Mouse (Mus musculus) adrenal gland (tissue): ENCODE measurements around the gene Wnt1.
"Not testable (repeated sequence)": the region's sequence is repeated elsewhere in the genome, so short reads cannot be mapped to it uniquely, and the experiment has no call there.

Source experiments
- intact Hi-C: fragments of 180-260 bp; cut with DNase I; formaldehyde crosslinking; loops from one replicate; pipeline ENCODE4 v1.15.1; 2025

Wnt1 gene

DNA sequence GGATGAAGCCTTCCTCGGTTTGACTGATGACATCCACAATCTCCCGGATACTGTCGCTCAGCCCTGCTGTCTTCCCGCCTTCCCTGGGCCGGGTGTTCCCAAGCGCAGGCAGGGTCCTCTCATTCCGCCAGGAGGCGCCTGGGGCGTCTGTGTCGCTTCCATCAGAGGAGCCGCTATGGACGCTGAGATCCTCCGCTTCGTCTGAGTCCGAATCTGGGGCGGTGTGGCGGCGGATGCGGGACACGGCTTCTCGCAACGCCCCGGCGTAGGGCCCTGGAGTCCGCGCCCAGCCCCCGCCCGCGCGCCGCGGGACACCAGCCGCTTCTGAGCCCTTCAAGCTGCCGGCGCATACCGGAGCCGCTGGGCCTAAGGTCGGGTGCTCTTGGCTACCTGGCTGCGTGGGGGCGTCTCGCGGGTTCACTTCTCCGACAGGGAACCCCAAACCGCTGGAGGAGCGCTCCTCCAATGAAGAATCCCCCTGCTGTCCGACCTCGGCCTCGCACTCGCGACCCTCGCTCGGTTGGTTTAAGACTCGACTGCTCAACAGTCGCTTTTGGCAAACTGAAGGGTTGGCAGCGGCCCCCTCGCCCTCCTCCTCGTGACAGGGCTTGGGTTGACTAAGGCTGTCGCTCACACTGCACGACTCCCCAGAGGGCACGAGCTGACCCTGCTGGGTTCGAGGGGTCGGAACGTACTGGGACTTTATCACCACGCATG lies 15.8 kb downstream of the Wnt1 start:
- intact Hi-C loops = loop anchor here (5.0 kb wide), 1 partner anchor 143 kb away; the partner anchor contains the start of gene Ddx23

DNA sequence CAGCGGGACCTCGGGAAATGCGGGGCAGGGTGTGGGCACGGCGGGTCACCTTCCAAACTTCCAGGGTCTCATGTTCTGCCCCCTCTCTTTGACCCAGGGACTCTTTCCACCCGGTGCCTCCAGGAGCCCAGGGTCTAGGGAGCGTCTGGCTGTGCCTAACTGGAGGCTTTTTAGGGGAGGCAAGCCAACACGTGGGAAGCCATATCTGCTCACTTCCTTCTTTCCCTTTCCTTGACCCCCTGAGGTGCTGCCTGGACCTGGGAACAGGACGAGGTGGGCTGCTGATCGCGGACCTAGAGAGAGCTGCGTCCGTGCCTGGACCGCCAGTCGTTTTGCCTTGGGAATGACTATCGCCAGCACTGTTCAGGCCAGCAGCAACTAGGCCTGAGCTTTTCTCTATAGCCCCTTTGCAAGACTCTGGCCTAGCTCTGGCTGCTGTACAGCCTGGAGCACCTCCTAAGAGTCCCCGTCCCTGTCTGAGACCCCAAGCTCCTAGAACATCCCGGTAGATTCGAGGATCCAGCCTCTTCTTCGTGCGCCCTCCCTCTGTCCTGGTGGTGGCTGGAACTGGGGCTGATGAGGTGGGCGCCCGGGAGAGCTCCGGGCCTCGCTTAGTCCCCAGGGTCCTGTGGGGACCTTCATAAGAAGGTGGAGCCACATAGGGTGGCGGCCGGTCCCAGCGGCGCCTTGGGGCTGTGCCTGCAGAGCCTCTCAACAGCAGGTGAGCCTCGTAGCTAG lies 16.6 kb downstream of the Wnt1 start:
- intact Hi-C loops = loop anchor here (5.0 kb wide), 1 partner anchor 144 kb away; the partner anchor contains the start of gene Ddx23

DNA sequence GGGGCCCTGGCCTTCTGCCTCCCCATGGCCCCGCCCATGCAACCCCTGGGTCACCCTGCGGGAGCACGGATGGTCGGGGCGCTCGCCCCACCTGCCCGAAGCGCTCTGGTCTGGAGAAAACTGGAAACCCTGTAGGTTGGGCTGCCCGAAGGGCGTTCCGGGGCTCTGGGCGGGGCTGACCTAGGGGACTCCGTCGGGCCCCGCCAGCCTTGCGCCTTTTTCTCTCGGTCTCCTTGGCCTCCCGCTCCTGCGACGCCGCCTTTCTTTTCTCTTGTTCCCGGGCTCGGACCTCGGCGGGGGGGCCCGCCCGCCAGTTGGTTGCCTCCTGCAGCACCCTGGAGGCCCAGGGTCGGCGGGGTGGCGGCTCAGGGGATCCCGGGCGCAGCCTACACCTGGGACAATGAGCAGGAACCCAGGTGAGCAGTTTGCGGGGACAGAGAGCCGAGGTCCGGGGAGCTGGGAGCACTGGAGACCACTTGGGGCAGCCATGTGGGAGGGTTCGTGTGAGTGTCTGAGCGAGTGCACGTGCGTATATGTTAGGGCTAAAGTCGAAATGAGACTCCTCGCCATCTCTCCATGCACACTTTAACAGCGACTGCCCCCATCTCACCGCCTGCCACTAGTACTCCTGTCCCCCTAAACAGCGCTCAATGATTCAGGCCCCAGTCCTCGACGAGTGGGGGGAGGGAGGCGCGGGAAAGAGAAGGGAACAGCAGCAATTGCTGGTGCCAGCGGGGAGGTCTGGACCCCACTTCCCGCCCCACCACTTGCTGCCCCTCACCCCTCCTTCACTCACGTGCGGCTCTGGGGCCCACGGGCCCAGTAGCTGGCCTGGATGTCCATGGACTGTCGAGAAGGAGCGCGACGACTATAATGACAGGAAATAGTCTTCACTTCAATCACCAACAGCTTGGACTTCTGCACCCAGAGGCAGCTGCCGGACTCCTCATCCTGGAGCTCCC lies 17.4 kb downstream of the Wnt1 start:
- intact Hi-C loops = loop anchor here (5.0 kb wide), 1 partner anchor 145 kb away; the partner anchor contains the start of gene Ddx23

DNA sequence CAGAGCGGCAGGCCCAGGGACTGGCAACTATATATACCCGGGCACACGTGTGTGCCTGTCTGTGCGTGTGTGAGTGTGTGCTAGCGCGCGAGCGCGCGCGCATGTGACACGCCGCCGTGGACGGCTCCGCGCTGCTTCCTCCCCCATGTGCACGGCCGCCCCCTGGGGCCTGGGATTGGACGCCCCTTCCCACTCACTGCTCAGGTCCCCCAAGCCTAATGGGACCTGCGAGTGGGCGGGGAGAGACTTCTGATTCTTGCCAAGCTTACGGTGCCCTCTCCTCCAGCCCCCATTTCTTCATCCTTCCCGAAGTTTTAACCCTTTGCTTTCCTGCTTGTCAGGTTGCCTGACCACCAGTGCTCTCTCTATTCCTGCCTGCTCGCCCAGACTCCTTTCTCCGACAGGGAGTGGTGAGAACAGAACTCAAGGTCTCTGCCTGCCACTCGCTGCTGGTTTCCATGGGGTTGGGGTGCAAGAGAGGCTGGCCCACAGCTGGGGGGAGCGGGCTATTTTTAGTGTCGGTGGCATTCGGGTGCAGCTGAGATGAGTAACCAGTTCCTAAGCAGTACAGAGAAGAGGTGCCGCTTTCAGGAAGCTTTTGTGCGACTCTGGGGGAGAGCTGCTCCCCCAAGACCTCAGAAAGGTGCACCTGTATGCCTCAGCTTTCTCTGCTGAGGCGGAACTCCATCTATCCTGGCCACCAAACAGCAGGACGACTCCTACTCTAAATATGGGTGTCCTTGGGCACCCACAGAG lies 18.4 kb downstream of the Wnt1 start:
- intact Hi-C loops = loop anchor here (5.0 kb wide), 1 partner anchor 146 kb away; the partner anchor contains the start of gene Ddx23

DNA sequence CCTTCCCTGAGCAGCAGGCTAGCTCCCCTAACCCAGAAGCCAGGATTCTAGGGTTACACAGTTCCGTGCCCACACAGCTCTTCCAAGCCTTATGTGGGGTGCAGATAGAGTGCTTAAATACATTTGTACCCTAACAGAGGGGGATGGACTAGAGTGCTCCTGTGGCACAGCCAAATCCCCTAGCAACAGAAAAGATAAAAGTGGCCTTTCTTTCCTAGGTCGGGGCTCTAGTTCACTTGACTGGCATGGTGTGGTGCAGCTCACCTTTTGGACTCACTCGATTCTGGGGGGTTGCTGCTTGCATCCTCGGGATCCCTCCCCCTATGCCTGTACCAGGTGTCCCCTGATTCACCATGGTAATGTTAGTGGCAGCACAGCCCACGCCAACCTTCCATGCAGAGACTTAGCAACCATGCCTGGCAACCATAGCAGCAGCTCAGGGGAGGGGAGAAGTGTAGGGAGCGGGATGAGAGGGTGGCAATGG lies 19.0 kb downstream of the Wnt1 start:
- intact Hi-C loops = loop anchor here (5.0 kb wide), 1 partner anchor 146 kb away; the partner anchor contains the start of gene Ddx23

DNA sequence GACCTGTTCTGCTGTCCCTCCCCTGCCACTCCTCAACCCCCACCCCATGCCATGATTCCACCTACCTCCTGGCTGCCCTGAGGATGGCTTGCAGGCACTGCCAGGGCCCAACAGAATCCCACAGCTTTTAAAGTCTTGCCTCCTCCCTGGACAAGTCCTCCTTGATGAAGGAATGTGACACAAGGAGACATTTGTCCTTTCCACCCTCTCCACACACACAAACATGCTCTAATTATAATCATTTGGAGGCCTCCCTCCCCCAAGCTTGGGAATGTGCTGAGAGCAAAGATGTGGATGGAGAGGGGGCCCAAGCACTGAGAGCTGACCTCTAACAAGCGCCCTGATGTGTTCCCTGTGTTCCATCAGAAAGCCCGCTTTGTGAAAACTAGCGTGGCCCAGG lies 19.7 kb downstream of the Wnt1 start, which contains the start of gene Ddn:
Ddn (minus strand) TSS at position 101 of the 400 bp plus-strand sequence.
- intact Hi-C loops = loop anchor here (5.0 kb wide), 1 partner anchor 147 kb away; the partner anchor contains the start of gene Ddx23

DNA sequence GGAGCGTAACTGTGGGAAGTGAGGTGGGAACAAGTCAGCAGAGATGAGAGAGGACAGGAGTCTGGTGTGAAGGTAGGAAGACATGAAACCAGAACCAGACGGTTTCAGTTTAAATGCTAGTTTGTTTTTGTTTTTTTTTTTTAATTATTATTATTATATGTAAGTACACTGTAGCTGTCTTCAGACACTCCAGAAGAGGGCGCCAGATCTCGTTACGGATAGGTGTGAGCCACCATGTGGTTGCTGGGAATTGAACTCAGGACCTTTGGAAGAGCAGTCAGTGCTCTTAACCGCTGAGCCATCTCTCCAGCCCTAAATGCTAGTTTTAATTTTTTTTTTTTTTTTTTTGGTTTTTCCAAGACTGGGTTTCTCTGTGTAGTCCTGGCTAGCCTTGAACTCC lies 20.6 kb downstream of the Wnt1 start:
- intact Hi-C loops = not testable (repeated sequence)

DNA sequence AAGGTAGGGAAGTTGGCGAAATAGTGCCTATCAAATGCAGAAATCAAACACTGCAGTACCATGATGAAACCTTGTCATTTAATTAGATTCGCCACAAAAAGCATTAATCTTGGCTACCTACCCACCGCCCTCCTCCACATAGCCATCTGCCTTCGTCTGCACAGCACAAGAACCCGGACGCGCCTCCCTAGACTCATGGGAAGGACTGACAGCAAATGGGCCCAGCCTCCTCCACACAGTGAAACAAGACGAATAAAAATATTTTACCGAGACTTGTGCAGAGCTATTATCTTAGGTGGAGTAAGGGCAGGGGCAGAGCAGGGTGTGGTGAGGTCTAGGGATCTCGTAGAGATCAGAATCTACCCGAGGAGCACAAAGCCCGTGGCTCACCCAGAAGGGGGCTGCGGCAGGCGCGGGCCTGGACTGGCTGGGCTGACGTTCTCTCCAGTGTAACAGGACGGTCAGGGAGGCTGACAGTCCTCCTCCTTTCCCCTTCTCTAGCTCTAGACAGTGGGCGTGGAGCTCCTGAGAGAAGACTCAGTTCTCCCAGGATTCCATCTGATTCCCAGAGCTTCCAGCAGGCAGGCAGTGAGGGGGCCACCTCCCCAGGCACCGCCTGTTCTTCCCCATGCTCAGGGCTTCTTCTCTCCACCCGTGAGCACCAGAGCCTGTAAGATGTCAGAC lies 23.2 kb downstream of the Wnt1 start:
- intact Hi-C loops = no loop called here

DNA sequence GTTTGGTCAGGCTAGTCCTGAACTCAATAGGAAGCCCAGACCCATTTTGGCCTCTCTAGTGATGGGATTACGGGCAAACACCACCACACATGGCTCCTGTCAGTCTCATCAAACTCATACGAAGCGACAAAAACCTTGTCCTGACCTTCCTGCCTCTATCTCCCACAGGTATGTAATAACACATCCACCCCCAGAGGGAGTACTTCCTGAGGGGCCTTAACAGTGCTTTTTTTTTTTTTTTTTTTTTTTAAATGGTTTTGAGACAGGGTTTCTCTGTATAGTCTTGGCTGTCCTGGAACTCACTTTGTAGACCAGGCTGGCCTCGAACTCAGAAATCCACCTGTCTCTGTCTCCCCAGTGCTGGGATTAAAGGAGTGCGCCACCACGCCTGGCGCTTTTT lies 28.5 kb downstream of the Wnt1 start:
- intact Hi-C loops = no loop called here

DNA sequence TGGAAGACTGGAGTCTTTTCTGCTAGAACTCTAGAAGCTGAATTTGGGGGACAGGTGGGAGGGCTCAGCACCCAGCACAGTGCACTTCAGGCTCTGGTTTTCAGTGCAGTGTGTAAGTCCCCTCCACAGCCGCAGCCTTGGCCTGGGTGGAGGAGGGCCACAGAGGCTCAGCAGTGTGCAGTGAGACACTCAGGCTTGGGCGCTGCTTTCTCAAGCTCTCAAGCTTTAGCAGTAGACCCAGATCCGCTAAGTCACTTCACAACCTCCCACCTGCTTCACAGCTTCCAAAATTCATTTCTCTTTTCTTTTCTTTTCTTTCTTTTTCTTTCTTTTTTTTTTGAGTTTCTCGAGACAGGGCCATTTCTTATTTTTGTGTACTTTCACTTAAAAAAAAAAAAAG lies 31.3 kb downstream of the Wnt1 start:
- intact Hi-C loops = no loop called here

DNA sequence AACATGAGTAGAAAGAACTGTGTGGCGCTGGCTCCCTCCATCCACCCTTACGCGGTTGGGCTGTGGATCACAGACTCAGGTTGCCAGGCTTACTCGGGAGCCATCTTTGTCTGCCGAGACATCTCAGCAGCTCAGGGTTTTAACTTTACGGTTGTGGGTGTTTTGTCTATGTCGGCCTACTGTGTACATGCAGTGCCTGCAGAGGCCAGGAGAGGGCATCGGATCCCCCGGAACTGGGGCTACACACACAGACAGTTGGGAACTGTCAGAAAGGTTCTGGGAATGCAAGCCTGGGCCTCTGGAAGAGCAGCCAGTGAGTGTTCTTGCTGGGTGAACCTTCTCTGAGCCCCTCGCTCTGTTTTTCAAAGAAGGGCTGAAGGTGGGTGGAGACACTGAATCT lies 31.7 kb downstream of the Wnt1 start:
- intact Hi-C loops = no loop called here

DNA sequence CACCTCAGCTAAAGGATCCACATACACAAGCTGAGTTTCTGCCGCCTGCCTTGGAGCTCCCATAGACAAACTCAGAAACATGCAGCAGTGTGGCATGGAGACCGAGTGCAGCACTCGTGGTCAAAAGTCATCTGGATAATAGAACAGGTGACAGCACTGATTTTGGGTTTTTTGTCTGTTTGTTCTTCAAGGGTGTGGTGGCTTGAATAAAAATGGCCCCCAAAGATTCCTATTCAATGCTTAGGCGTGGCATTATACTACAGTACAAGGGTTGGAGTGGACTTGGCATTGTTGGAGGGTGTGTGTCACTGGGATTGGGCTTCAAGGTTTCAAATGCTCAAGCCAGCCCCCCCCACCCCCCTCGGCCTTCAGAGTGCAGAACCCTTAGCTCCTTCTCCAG lies 32.5 kb downstream of the Wnt1 start:
- intact Hi-C loops = no loop called here

DNA sequence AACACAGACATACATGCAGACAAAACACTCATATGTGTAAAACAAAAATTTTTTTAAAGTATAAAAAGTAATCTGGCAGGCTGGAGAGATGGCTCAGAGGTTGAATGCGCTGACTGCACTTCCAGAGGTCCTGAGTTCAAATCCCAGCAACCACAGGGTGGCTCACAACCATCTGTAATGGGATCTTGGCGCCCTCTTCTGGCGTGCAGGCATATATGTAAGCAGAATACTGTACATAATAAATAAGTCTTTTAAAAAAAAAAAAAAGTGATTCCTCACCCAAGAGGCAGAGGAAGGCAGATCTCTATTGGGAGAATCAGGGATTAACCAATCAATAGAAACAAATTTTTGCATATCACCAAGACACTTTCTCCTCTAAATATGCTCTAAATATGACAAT lies 33.8 kb downstream of the Wnt1 start:
- intact Hi-C loops = no loop called here

DNA sequence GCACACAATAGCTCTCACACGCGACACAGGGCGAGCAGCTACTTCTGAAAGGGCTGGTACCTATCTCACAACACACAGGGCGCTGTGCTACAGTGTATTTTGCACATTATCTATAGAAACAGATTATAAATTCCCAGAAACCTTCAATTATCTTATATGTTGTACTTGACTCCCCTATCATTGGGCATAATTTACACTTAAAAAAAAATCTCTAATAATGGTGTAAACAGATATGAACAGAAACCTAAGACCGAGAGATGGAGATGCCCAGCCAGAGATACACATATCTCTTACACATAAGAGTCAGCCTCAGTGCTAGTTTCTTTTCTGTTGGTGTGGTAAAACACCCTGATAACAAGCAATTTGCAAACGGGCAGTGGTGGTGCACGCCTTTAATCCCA lies 38.0 kb downstream of the Wnt1 start:
- intact Hi-C loops = no loop called here

DNA sequence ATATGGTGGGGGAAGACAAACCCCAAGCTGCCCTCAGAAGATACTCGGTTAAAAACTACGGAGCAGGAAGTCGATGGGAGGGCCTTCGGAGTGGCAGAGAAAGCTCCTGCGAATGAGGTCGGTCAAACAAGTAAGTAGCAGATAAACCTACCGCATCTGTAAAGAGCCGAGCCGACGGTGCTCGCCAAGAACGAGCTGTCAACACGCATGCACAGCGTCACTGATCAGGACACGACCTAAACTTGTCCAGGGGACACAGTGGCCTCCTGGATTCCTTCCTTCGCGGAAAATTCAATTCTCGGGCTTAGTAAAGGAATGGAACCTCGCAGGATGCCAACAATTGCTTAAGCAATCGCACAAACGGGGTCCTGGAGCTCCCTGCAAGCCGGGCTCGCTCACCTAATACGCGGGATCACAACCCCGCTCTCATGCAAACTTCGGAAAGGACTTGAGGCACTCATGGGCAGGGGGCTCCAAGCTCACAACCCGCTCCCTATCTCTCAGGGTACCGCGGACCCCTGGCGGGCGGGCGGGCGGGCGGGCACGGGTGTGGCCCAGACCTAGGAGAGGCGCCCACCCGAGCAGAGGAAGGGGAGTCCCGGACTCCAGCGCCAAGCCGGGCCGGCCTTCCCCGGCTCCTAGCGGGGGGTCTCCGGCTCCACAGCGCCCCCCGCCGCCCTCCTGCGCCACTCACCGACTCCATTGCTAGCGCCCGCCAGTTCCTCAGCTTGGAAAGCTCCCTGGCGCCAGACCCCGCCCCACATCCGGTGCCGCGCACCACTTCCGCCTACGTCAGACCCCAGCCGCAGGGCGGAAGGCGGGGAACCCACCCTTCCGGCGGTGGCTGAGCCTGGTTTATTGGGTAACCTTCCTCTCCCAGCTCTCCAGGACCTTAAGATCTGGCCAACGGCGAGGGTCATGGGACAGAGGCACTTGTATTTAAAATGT lies 41.4 kb downstream of the Wnt1 start, which contains the start of gene Prkag1:
Prkag1 (minus strand) TSS at position 786 of the 948 bp plus-strand sequence.
- intact Hi-C loops = loop anchor here (5.0 kb wide), 1 partner anchor 36 kb away; no protein-coding TSS in a partner anchor

DNA sequence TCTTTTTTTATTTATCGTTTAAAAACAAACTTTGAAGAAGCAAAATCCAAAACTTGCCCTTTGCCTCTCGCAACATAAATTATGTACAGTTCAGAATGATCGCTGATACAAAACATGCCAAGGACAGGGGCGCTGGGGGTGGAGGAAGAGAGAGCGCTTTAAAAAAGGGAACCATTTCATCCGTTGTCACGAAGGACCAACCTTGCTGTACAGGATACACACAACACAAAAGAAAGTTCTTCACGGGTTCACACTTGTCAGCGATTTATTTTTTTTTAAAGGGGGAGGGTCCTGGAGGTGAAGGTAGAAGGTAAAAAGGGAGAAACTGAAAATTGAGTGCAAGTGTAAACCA lies 42.0 kb downstream of the Wnt1 start:
- intact Hi-C loops = loop anchor here (5.0 kb wide), 1 partner anchor 36 kb away; no protein-coding TSS in a partner anchor

DNA sequence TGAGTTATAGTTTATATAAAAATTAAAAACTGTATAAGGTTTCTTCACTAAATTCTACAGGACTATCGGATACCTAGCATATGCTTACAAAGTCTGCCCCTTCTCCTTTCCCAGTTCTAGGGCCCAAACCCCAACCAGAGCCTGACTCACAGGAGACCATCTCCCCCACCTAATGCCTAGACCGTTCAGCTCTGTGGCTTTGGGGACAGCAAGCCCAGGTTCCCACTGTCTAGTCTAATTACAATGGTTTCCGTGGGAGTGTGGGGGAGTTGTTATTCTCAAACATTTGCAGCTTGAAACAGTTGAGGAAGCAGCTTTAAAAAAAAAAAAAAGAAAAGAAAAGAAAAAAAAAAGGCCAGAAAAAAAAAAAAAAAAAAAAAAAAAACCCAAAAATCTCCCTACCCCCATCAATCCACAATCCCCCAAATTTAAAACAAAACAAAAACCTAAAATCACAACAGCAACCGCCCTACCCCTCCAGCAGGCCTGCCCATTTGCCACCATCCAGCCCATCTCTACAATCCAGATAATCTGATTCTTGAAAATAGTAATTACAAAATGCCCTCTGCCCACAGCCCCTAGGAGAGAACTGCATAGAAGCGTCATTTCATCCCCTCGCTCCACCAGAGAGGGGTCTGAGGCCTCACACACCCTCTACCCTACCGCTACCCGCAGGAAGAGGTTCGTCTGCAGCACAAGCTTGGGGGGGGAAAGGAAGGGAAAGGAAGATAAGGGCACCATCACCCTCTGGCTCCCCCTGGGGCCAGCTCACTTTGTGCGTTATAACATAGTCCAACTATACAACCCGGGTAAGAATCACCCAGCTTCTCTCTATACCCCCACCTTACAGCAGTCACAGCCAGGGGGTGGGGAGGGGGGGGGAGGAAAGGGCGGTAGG lies 42.8 kb downstream of the Wnt1 start:
- intact Hi-C loops = loop anchor here (5.0 kb wide), 1 partner anchor 35 kb away; no protein-coding TSS in a partner anchor
